Mouse (Mus musculus): ENCODE results near the gene Tnrc6c. TPM values are rescaled to one million over a fixed set of nuclear protein-coding genes. Genes with fewer than 3 reads are reported as not detected.
A peak's percentile ranks its signal among the peaks of the same experiment; 100 is the strongest.

The Tnrc6c gene
- total and polyA plus RNA-seq, 2 experiments from 2014 or later, result 19.9 to 71.6 TPM

DNA sequence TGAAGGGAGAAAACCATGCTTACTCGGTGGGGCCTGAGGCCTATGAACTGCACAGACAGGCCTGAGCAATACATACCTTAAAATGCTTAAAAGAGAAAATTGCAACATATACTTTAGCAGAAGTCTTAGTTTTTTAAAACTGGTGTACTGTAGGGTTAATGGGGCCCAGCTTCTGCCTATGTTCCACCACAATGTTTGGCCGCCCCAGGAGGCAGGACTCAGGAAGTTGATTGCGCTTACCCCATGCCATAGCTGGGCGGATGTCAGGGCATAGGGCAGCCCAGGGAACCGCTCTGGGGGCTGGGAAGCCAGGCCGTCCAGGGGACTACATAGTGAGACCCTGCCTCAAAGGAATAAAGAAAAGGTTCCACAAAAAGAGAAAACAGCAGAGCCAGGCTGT, 42.5 kb downstream of the Tnrc6c start:
- H3K4me3 ChIP-seq (ENCODE audit: low read depth, low read length), result no peak overlapping the region
- H3K27me3 ChIP-seq (ENCODE audit: insufficient read depth, low read length), result no peaks in the 10 kb centered on the region
- DNase-seq (no peak), ATAC-seq (no peak)
- no peak for TF ChIP-seq CTCF (IDR thresholded peaks at IDR 0.05; ENCODE audit: low read depth)
- H3K36me3 ChIP-seq (ENCODE audit: insufficient read depth), result no peaks in the 10 kb centered on the region
- H3K9ac ChIP-seq, result no peak overlapping the region
- no peak overlapping the region for H3K27ac ChIP-seq (ENCODE audit: low read depth, low read length)
- H3K4me1 ChIP-seq (ENCODE audit: insufficient read depth), result 0 out of 2 replicates have a peak, but pooled peaks cover 3% of the 10 kb centered on the region
- no peaks in the 10 kb centered on the region for H3K9me3 ChIP-seq (ENCODE audit: low read length)
- 67% methylated on average over 6 of the region's 6 CpGs for WGBS
- no peak overlapping the region for H3K4me2 ChIP-seq (ENCODE audit: low read depth)

DNA sequence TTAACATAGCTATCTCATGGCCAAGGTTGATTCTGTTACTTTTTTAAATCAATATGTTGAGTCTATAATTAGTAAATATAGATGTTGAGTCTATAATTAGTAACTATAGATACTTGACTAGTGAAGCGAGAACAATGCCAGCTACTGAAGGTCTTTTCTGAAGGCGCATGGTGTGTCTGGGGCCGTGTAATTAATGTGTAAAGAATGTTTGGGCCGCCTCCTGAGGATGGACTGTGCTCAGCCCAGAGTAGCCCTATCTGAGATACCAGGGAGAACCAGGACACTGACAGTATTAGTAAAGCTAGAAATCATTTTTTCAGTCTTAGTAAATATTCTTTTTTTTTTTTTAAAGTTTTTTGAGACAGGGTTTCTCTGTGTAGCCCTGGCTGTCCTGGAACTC, 46.8 kb downstream of the Tnrc6c start:
- no peaks in the 10 kb centered on the region for H3K36me3 ChIP-seq (ENCODE audit: insufficient read depth)
- DNase-seq, result no peak
- H3K4me3 ChIP-seq (ENCODE audit: low read depth, low read length), result no peak overlapping the region
- H3K27ac ChIP-seq (ENCODE audit: low read depth, low read length), result no peak overlapping the region
- no peaks in the 10 kb centered on the region for H3K27me3 ChIP-seq (ENCODE audit: insufficient read depth, low read length)
- no peaks in the 10 kb centered on the region for H3K4me1 ChIP-seq (ENCODE audit: insufficient read depth)
- H3K9me3 ChIP-seq (ENCODE audit: low read length), result no peaks in the 10 kb centered on the region
- no peak overlapping the region for H3K4me2 ChIP-seq (ENCODE audit: low read depth)
- WGBS, result 51% methylated on average over 4 of the region's 4 CpGs
- no peak for TF ChIP-seq CTCF (IDR thresholded peaks at IDR 0.05; ENCODE audit: low read depth)
- no peak overlapping the region for H3K9ac ChIP-seq
- no peak for ATAC-seq

DNA sequence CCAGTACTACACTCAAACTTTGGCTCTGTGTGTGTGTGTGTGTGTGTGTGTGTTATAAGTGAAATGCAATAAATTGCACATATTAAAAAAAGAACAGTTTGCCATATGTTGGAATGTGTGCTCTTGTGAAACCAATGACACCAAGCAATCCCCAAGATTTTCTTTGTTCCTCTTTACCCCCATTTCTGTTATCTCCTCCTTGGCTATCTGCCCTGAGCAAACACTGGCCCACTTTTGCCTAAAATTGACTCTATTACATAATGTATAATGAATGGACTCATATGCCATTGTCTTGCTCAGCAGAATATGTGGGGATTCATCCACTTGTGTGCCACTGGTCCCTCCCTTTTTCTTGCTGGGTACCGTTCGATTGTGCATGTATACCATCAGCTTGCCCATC, 52.2 kb downstream of the Tnrc6c start:
- H3K4me1 ChIP-seq (ENCODE audit: insufficient read depth), result no peaks in the 10 kb centered on the region
- no peak for DNase-seq
- no peaks in the 10 kb centered on the region for H3K9me3 ChIP-seq (ENCODE audit: low read length)
- 87% methylated on average over 2 of the region's 2 CpGs for WGBS
- no peak overlapping the region for H3K4me2 ChIP-seq (ENCODE audit: low read depth)
- no peak overlapping the region for H3K4me3 ChIP-seq (ENCODE audit: low read depth, low read length)
- H3K9ac ChIP-seq, result no peak overlapping the region
- H3K27ac ChIP-seq (ENCODE audit: low read depth, low read length), result no peak overlapping the region
- ATAC-seq, result no peak
- H3K36me3 ChIP-seq (ENCODE audit: insufficient read depth), result peaks cover 3% of the 10 kb centered on the region; the same call in 1 of the 2 replicates
- no peak for TF ChIP-seq CTCF (IDR thresholded peaks at IDR 0.05; ENCODE audit: low read depth)
- no peaks in the 10 kb centered on the region for H3K27me3 ChIP-seq (ENCODE audit: insufficient read depth, low read length)

GRCm38 (mm10) chr11:117707238-117707637, 53.1 kb downstream of the Tnrc6c start:
- Histone ChIP-seq H3K27ac (ENCODE audit: low read depth, low read length) (no peak overlapping the region), H3K4me3 (ENCODE audit: low read depth, low read length) (no peak overlapping the region), H3K27me3 (ENCODE audit: insufficient read depth, low read length) (no peaks in the 10 kb centered on the region), H3K9me3 (ENCODE audit: low read length) (no peaks in the 10 kb centered on the region), H3K4me1 (ENCODE audit: insufficient read depth) (no peaks in the 10 kb centered on the region), H3K9ac (no peak overlapping the region), H3K4me2 (ENCODE audit: low read depth) (no peak overlapping the region), H3K36me3 (ENCODE audit: insufficient read depth) (peaks cover 3% of the 10 kb centered on the region; the same call in 1 of the 2 replicates)
- ATAC-seq (no peak), DNase-seq (no peak)
- 81% methylated on average over 2 of the region's 2 CpGs for WGBS
- TF ChIP-seq CTCF (IDR thresholded peaks at IDR 0.05; ENCODE audit: low read depth), result no peak

DNA sequence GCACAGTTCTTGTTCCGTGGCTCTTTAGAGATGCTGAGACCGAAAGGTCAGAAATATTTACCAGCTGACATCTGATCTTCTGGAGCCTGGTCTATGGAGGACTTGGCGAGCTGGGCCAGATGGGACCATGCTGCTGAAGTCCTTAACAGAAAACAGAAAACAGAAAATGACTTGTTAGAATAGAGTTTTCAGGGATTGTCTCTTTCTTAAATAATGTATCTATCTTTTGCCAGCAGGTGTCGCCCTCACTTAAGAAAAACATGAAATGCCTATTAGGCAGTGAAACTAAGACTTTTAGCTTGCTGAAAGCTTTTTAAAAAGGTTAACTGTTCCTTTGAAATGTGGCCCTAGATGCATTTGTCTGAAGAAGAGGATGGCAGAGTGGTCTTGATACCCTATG, 55.2 kb downstream of the Tnrc6c start:
- Histone ChIP-seq H3K36me3 (ENCODE audit: insufficient read depth) (peaks cover 9% of the 10 kb centered on the region; the same call in 1 of the 2 replicates), H3K27ac (ENCODE audit: low read depth, low read length) (peak overlapping the region; percentile 15; the same call in 1 of the 2 replicates), H3K4me3 (ENCODE audit: low read depth, low read length) (no peak overlapping the region), H3K27me3 (ENCODE audit: insufficient read depth, low read length) (no peaks in the 10 kb centered on the region), H3K4me2 (ENCODE audit: low read depth) (no peak overlapping the region), H3K9me3 (ENCODE audit: low read length) (no peaks in the 10 kb centered on the region), H3K9ac (no peak overlapping the region), H3K4me1 (ENCODE audit: insufficient read depth) (no peaks in the 10 kb centered on the region)
- WGBS, result 59% methylated on average over 4 of the region's 4 CpGs
- no peak for ATAC-seq
- TF ChIP-seq CTCF (IDR thresholded peaks at IDR 0.05; ENCODE audit: low read depth), result peak; percentile 69
- peak; percentile 72 for DNase-seq

DNA sequence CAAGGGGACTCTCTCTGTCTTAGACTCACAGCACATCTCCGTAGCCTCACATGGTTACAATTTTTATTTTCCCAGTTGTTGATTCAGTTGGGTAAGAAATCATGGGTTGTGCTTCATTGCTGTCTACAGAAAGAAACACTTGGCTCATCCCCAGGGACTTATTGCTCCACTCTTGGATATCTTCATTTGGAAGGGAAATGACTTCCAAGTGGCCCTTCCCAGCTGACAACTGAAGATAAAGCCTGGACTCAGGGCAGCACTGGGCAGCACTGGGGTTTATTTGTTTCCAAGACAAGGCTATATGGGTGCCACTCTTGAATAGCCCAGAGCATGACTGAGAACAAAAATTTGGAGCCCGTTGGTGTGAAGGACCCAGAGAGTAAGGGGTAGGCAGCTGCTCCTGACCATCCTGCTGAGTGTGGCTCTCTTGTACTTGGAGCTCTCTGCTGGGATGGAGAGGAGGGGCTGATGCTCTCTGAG, 56.8 kb downstream of the Tnrc6c start:
- H3K4me2 ChIP-seq (ENCODE audit: low read depth), result no peak overlapping the region
- H3K4me3 ChIP-seq (ENCODE audit: low read depth, low read length), result no peak overlapping the region
- peaks cover 21% of the 10 kb centered on the region for H3K36me3 ChIP-seq (ENCODE audit: insufficient read depth)
- H3K9me3 ChIP-seq (ENCODE audit: low read length), result no peaks in the 10 kb centered on the region
- ATAC-seq (no peak), DNase-seq (no peak)
- H3K9ac ChIP-seq, result no peak overlapping the region
- 86% methylated on average over 2 of the region's 2 CpGs for WGBS
- no peaks in the 10 kb centered on the region for H3K4me1 ChIP-seq (ENCODE audit: insufficient read depth)
- no peak for TF ChIP-seq CTCF (IDR thresholded peaks at IDR 0.05; ENCODE audit: low read depth)
- H3K27me3 ChIP-seq (ENCODE audit: insufficient read depth, low read length), result no peaks in the 10 kb centered on the region
- no peak overlapping the region for H3K27ac ChIP-seq (ENCODE audit: low read depth, low read length)

DNA sequence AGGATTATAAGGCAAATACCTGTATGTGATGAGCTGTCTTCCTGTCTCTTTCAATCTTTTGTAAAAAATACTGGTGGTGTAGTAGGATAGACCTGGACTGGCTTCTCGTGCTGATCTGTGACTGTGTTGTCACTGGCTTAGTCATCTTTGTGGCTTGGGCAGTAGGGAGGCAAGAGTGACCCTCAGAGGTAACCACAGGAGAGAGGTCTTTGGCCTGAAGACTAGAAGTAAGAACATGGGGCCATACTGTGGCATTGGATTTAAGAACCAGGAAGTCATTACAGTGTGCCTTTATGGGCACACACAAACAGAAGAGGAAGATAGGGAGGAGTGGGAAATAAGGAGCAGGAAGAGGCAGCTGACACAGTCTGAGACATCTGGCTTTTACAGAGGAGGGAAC, 58.0 kb downstream of the Tnrc6c start:
- no peaks in the 10 kb centered on the region for H3K9me3 ChIP-seq (ENCODE audit: low read length)
- H3K36me3 ChIP-seq (ENCODE audit: insufficient read depth), result peaks cover 27% of the 10 kb centered on the region
- H3K4me1 ChIP-seq (ENCODE audit: insufficient read depth), result no peaks in the 10 kb centered on the region
- no peaks in the 10 kb centered on the region for H3K27me3 ChIP-seq (ENCODE audit: insufficient read depth, low read length)
- no peak for ATAC-seq
- no peak overlapping the region for H3K9ac ChIP-seq
- no peak overlapping the region for H3K27ac ChIP-seq (ENCODE audit: low read depth, low read length)
- TF ChIP-seq CTCF (IDR thresholded peaks at IDR 0.05; ENCODE audit: low read depth), result no peak
- no peak overlapping the region for H3K4me3 ChIP-seq (ENCODE audit: low read depth, low read length)
- no peak for DNase-seq
- H3K4me2 ChIP-seq (ENCODE audit: low read depth), result no peak overlapping the region
- 97% methylated on average over 1 of the region's 1 CpGs for WGBS
